ENCODE assay signal across 11 mouse cellular contexts in genomic region chr5:110874711-110875110, GRCm38 (mm10). TPM values are rescaled to one million over a fixed set of nuclear protein-coding genes. Genes with fewer than 3 reads are reported as not detected.
DNase-seq lines count a peak whose midpoint lies in the region; ATAC-seq and TF ChIP-seq lines count a peak whose summit lies in the region.
"Had no signal": no experiment of that assay in that cellular context is flagged by ENCODE, and none has a peak within 500 bp of the region (broad histone marks: within the 10 kb centered on the region; RNA-seq: fewer than 3 reads in every experiment).

No protein-coding gene starts in this region.

- no peak overlapping the region for H3K27ac ChIP-seq in heart, embryonic 16.5 days (ENCODE audit: low read length)
- H3K27ac ChIP-seq in midbrain, postnatal 0 days (ENCODE audit: low read depth, low read length): no peak overlapping the region
- H3K27ac ChIP-seq in midbrain, embryonic 15.5 days: no peak overlapping the region
- H3K27ac ChIP-seq: intestine, embryonic 15.5 days; neural tube, embryonic 12.5 days had no signal

- H3K4me1 ChIP-seq in heart, embryonic 16.5 days (ENCODE audit: control insufficient read depth, insufficient read depth, low read length): peaks cover 8% of the 10 kb centered on the region; the same call in 1 of the 2 replicates
- H3K4me1 ChIP-seq in midbrain, postnatal 0 days (ENCODE audit: insufficient read depth, low read length): peaks cover 12% of the 10 kb centered on the region; the same call in 1 of the 2 replicates
- H3K4me1 ChIP-seq in midbrain, embryonic 15.5 days: peaks cover 35% of the 10 kb centered on the region

- no peaks in the 10 kb centered on the region for H3K36me3 ChIP-seq in heart, embryonic 16.5 days (ENCODE audit: control insufficient read depth, insufficient read depth)
- H3K36me3 ChIP-seq in midbrain, postnatal 0 days (ENCODE audit: insufficient read depth, low read length): no peaks in the 10 kb centered on the region
- no peaks in the 10 kb centered on the region for H3K36me3 ChIP-seq in midbrain, embryonic 15.5 days (replicated peaks)
- H3K36me3 ChIP-seq: intestine, embryonic 15.5 days; neural tube, embryonic 12.5 days had no signal

- no peaks in the 10 kb centered on the region for H3K27me3 ChIP-seq in heart, embryonic 16.5 days (ENCODE audit: control insufficient read depth, insufficient read depth, low read length)
- no peaks in the 10 kb centered on the region for H3K27me3 ChIP-seq in midbrain, postnatal 0 days (ENCODE audit: insufficient read depth, low read length)
- H3K27me3 ChIP-seq in midbrain, embryonic 15.5 days (replicated peaks): no peaks in the 10 kb centered on the region
- H3K27me3 ChIP-seq: intestine, embryonic 15.5 days; neural tube, embryonic 12.5 days had no signal

- H3K9ac ChIP-seq in heart, embryonic 16.5 days (ENCODE audit: low read length): no peak overlapping the region
- H3K9ac ChIP-seq in midbrain, postnatal 0 days (replicated peaks; ENCODE audit: low read length, poor library complexity, severe bottlenecking): no peak overlapping the region
- no peak overlapping the region for H3K9ac ChIP-seq in midbrain, embryonic 15.5 days
- H3K9ac ChIP-seq: intestine, embryonic 15.5 days; neural tube, embryonic 12.5 days had no signal

- H3K9me3 ChIP-seq in heart, embryonic 16.5 days (replicated peaks; ENCODE audit: control insufficient read depth, low read length): no peaks in the 10 kb centered on the region
- H3K9me3 ChIP-seq in midbrain, postnatal 0 days (ENCODE audit: low read length): no peaks in the 10 kb centered on the region
- no peaks in the 10 kb centered on the region for H3K9me3 ChIP-seq in midbrain, embryonic 15.5 days
- H3K9me3 ChIP-seq: intestine, embryonic 15.5 days; neural tube, embryonic 12.5 days had no signal

- DNase-seq in heart, adult 8-10 months (ENCODE audit: low spot score): no peak
- DNase-seq in midbrain, postnatal 0 days (ENCODE audit: low spot score): peak; percentile 63
- peak; percentile 42 for DNase-seq in adrenal gland, postnatal 25 days
- peak; percentile 62 for DNase-seq in heart, postnatal 4 days
- no peak for DNase-seq in cerebellum, adult 11-12 months
- no peak for DNase-seq in thymus, postnatal 25 days

- H3K4me2 ChIP-seq in heart, embryonic 16.5 days (ENCODE audit: low read depth, low read length): no peak overlapping the region
- no peak overlapping the region for H3K4me2 ChIP-seq in midbrain, postnatal 0 days (ENCODE audit: low read depth, low read length, poor library complexity, severe bottlenecking)
- H3K4me2 ChIP-seq in midbrain, embryonic 15.5 days: no peak overlapping the region
- H3K4me2 ChIP-seq: intestine, embryonic 15.5 days; neural tube, embryonic 12.5 days had no signal

- no peak overlapping the region for H3K4me3 ChIP-seq in heart, embryonic 16.5 days (ENCODE audit: low read length)
- H3K4me3 ChIP-seq in midbrain, postnatal 0 days (ENCODE audit: low read depth, low read length): no peak overlapping the region
- H3K4me3 ChIP-seq in midbrain, embryonic 15.5 days: no peak overlapping the region
- H3K4me3 ChIP-seq: erythroblast, embryonic 14.5 days; intestine, embryonic 15.5 days; neural tube, embryonic 12.5 days had no signal

- ATAC-seq in heart, embryonic 16.5 days (replicated peaks; ENCODE audit: extremely low read depth, insufficient read depth, low FRiP score): 0 out of 2 replicates have a peak, but pooled peaks have one; percentile 50
- no peak for ATAC-seq in midbrain, postnatal 0 days (ENCODE audit: low FRiP score)
- ATAC-seq in midbrain, embryonic 15.5 days (replicated peaks): no peak

- TF ChIP-seq CTCF in midbrain, postnatal 0 days (IDR thresholded peaks at IDR 0.05): no peak

RNA-seq across cellular contexts. Expression of gene Ttc28, which starts 4.9 kb away (rescaled TPM):
- polyA plus RNA-seq in heart, embryonic 16.5 days (2015; fragmentation: Nextera tagmentation; extraction: Ambion mirVana): 5.7 and 5.8 TPM in 2 replicates
- total RNA-seq in heart, adult 8-10 months (2022): 10 to 100 TPM; 11.0 to 17.2 (median 12.3) TPM
- 45.2 and 53.1 TPM in 2 replicates for total RNA-seq in midbrain, postnatal 0 days (2014; rRNA removed)
- polyA plus RNA-seq in midbrain, postnatal 0 days (2015; fragmentation: Nextera tagmentation; extraction: Ambion mirVana): 8.9 and 10.6 TPM in 2 replicates
- polyA plus RNA-seq in midbrain, embryonic 15.5 days (2015; fragmentation: Nextera tagmentation; extraction: Ambion mirVana): 23.8 and 24.9 TPM in 2 replicates
- total RNA-seq in adrenal gland, postnatal 25 days (2021): 19.6 and 22.9 TPM in 2 replicates
- 10 to 100 TPM; 29.3 to 29.9 TPM for total RNA-seq in heart, postnatal 4 days (2021)

RNA-seq across cellular contexts. Expression of gene Chek2, which starts 34.9 kb away (rescaled TPM):
- 17.1 and 19.0 TPM in 2 replicates for polyA plus RNA-seq in heart, embryonic 16.5 days (2015; fragmentation: Nextera tagmentation; extraction: Ambion mirVana)
- 1 to 10 TPM; 2.0 to 3.2 (median 2.4) TPM for total RNA-seq in heart, adult 8-10 months (2022)
- 3.2 and 27.2 TPM in 2 replicates for total RNA-seq in midbrain, postnatal 0 days (2014; rRNA removed)
- 1.9 and 2.6 TPM in 2 replicates for polyA plus RNA-seq in midbrain, postnatal 0 days (2015; fragmentation: Nextera tagmentation; extraction: Ambion mirVana)
- polyA plus RNA-seq in midbrain, embryonic 15.5 days (2015; fragmentation: Nextera tagmentation; extraction: Ambion mirVana): 5.0 and 6.7 TPM in 2 replicates
- 4.1 and 7.6 TPM in 2 replicates for total RNA-seq in adrenal gland, postnatal 25 days (2021)
- 1 to 10 TPM; 5.9 to 6.4 TPM for total RNA-seq in heart, postnatal 4 days (2021)

RNA-seq across cellular contexts. Expression of gene Hscb, which starts 35.1 kb away (rescaled TPM):
- 22.5 and 23.1 TPM in 2 replicates for polyA plus RNA-seq in heart, embryonic 16.5 days (2015; fragmentation: Nextera tagmentation; extraction: Ambion mirVana)
- 10 to 100 TPM; 17.6 to 21.4 (median 20.4) TPM for total RNA-seq in heart, adult 8-10 months (2022)
- 9.6 and 13.4 TPM in 2 replicates for total RNA-seq in midbrain, postnatal 0 days (2014; rRNA removed)
- polyA plus RNA-seq in midbrain, postnatal 0 days (2015; fragmentation: Nextera tagmentation; extraction: Ambion mirVana): 9.2 and 9.8 TPM in 2 replicates
- polyA plus RNA-seq in midbrain, embryonic 15.5 days (2015; fragmentation: Nextera tagmentation; extraction: Ambion mirVana): 6.0 and 8.6 TPM in 2 replicates
- 16.9 and 17.8 TPM in 2 replicates for total RNA-seq in adrenal gland, postnatal 25 days (2021)
- 10 to 100 TPM; 12.4 to 13.1 TPM for total RNA-seq in heart, postnatal 4 days (2021)

Comparison
In these comparisons a context has a peak if more than half of its experiments do, and no peak if none do; other contexts are left out.
1. DNase-seq: peak in midbrain, postnatal 0 days (single experiment), adrenal gland, postnatal 25 days (single experiment) and heart, postnatal 4 days (single experiment); none in heart, adult 8-10 months (single experiment), cerebellum, adult 11-12 months (single experiment) and thymus, postnatal 25 days (single experiment).